Mouse (Mus musculus) MEL (cell line): ENCODE results near the gene Tmem174. TPM values are rescaled to one million over a fixed set of nuclear protein-coding genes. Genes with fewer than 3 reads are reported as not detected.

ENCODE experiments used
- DNase-seq: peaks from one replicate; pipeline ENCODE4 v3.0.0; 2011; ENCODE audit warnings: low read depth, low spot score
- H3K27ac ChIP-seq: 2 replicates; pipeline ENCODE4 v1.5.1; 2012; ENCODE audit warnings: low read depth, mild to moderate bottlenecking, control low read depth, low read length, moderate library complexity; ENCODE audit not compliant: control insufficient read depth
- H3K27me3 ChIP-seq, 2 experiments: fragments of 150-350 bp in 1 of 2; sonication (generic) in 1 of 2; 2 replicates each; pipeline ENCODE4 v1.6.1; 2012; ENCODE audit warnings: low read length in 2 of 2, mild to moderate bottlenecking in 2 of 2, improper control_type of control experiment in 1 of 2, moderate library complexity in 1 of 2; ENCODE audit not compliant: insufficient read depth in 2 of 2, control insufficient read depth in 1 of 2
- H3K36me3 ChIP-seq, 2 experiments: 2 replicates each; pipeline ENCODE4 v1.6.1; 2012 to 2014; ENCODE audit warnings: low read length in 2 of 2, improper control_type of control experiment in 1 of 2, inconsistent platforms in 1 of 2, mild to moderate bottlenecking in 1 of 2; ENCODE audit not compliant: insufficient read depth in 2 of 2, control insufficient read depth in 1 of 2
- H3K4me1 ChIP-seq, 2 experiments: fragments of 150-350 bp in 1 of 2; sonication (generic) in 1 of 2; 2 replicates each; pipeline ENCODE4 v1.6.1; 2012; ENCODE audit warnings: low read length in 2 of 2, improper control_type of control experiment in 1 of 2, mild to moderate bottlenecking in 1 of 2; ENCODE audit not compliant: insufficient read depth in 2 of 2, control insufficient read depth in 1 of 2
- H3K4me3 ChIP-seq, 2 experiments: fragments of 150-350 bp in 1 of 2; sonication (generic) in 1 of 2; 2 replicates each; pipeline ENCODE4 v1.5.1; 2012; ENCODE audit warnings: low read depth in 2 of 2, low read length in 2 of 2, mild to moderate bottlenecking in 2 of 2, moderate library complexity in 2 of 2, control low read depth in 1 of 2, improper control_type of control experiment in 1 of 2; ENCODE audit not compliant: control insufficient read depth in 1 of 2, insufficient read depth in 1 of 2
- H3K79me2 ChIP-seq: 2 replicates; pipeline ENCODE4 v1.6.1; 2012; ENCODE audit warnings: mild to moderate bottlenecking, low read length, moderate library complexity; ENCODE audit not compliant: control insufficient read depth, poor library complexity, insufficient read depth
- H3K9ac ChIP-seq: 2 replicates; pipeline ENCODE4 v1.6.1; 2012; ENCODE audit warnings: low read depth, mild to moderate bottlenecking, control low read depth, low read length, moderate library complexity; ENCODE audit not compliant: control insufficient read depth, poor library complexity, severe bottlenecking
- H3K9me3 ChIP-seq: fragments of 150-350 bp; sonication (generic); replicated peaks from 2 replicates; pipeline ENCODE4 v1.6.1; 2012; ENCODE audit warnings: mild to moderate bottlenecking, low read length, improper control_type of control experiment, moderate library complexity; ENCODE audit not compliant: insufficient read depth
- CHD2 ChIP-seq: IDR thresholded peaks from 2 replicates; pipeline ENCODE4 v1.6.1; 2011; ENCODE audit warnings: low read length, improper control_type of control experiment
- ELF1 ChIP-seq: IDR thresholded peaks from 2 replicates; pipeline ENCODE4 v1.6.1; 2014; ENCODE audit warnings: low read depth, mild to moderate bottlenecking, inconsistent platforms, low read length, improper control_type of control experiment, moderate library complexity
- EP300 ChIP-seq, 2 experiments: IDR thresholded peaks; 2 replicates each; pipeline ENCODE4 v1.6.1; 2011; ENCODE audit warnings: improper control_type of control experiment in 2 of 2, low read length in 2 of 2, low read depth in 1 of 2, mild to moderate bottlenecking in 1 of 2
- MAZ ChIP-seq: IDR thresholded peaks from 2 replicates; pipeline ENCODE4 v1.6.1; 2012; ENCODE audit warnings: low read depth, mild to moderate bottlenecking, inconsistent platforms, low read length, improper control_type of control experiment
- MXI1 ChIP-seq: IDR thresholded peaks from 2 replicates; pipeline ENCODE4 v1.6.1; 2011; ENCODE audit warnings: mild to moderate bottlenecking, low read depth, low read length, improper control_type of control experiment
- MYC ChIP-seq: IDR thresholded peaks from 2 replicates; pipeline ENCODE4 v1.6.1; 2011; ENCODE audit warnings: low read depth, mild to moderate bottlenecking, low read length, improper control_type of control experiment, moderate library complexity
- NELFE ChIP-seq: IDR thresholded peaks from 2 replicates; pipeline ENCODE4 v1.6.1; 2011; ENCODE audit warnings: low read depth, low read length, improper control_type of control experiment
- NRF1 ChIP-seq: IDR thresholded peaks from 2 replicates; pipeline ENCODE4 v1.6.1; 2014; ENCODE audit warnings: low read depth, mild to moderate bottlenecking, inconsistent platforms, low read length, improper control_type of control experiment, moderate library complexity; ENCODE audit not compliant: poor library complexity, insufficient read depth, severe bottlenecking
- POLR2AphosphoS2 ChIP-seq: IDR thresholded peaks from 2 replicates; pipeline ENCODE4 v1.6.1; 2011; ENCODE audit warnings: low read length, improper control_type of control experiment
- RAD21 ChIP-seq: IDR thresholded peaks from 2 replicates; pipeline ENCODE4 v1.6.1; 2011; ENCODE audit warnings: mild to moderate bottlenecking, low read depth, low read length, improper control_type of control experiment
- RCOR1 ChIP-seq: IDR thresholded peaks from 2 replicates; pipeline ENCODE4 v1.6.1; 2012; ENCODE audit warnings: low read depth, mild to moderate bottlenecking, inconsistent platforms, low read length, improper control_type of control experiment
- SIN3A ChIP-seq: IDR thresholded peaks from 2 replicates; pipeline ENCODE4 v1.6.1; 2012; ENCODE audit warnings: low read length, improper control_type of control experiment, inconsistent platforms
- TCF12 ChIP-seq: IDR thresholded peaks from 2 replicates; pipeline ENCODE4 v1.6.1; 2014; ENCODE audit warnings: low read depth, mild to moderate bottlenecking, inconsistent platforms, low read length, improper control_type of control experiment, moderate library complexity
- UBTF ChIP-seq: IDR thresholded peaks from 2 replicates; pipeline ENCODE4 v1.6.1; 2012; ENCODE audit warnings: low read depth, mild to moderate bottlenecking, inconsistent platforms, low read length, improper control_type of control experiment, moderate library complexity, borderline replicate concordance; ENCODE audit not compliant: insufficient read depth
- ZNF384 ChIP-seq: IDR thresholded peaks from 2 replicates; pipeline ENCODE4 v1.6.1; 2012; ENCODE audit warnings: low read depth, mild to moderate bottlenecking, inconsistent platforms, low read length, improper control_type of control experiment
- polyA plus RNA-seq, 2 experiments: library from polyadenylated mRNA; stranded (reverse) in 1 of 2; unstranded in 1 of 2; fragments of >175 nt in 1 of 2; fragments of >200 nt in 1 of 2; gene quantifications; 2 replicates each; pipeline versions ENCODE4 v1.2.1 to v1.2.4; 2012; ENCODE audit warnings: low replicate concordance in 2 of 2, low read depth in 1 of 2; ENCODE audit not compliant: insufficient read length in 2 of 2, insufficient read depth in 1 of 2, missing spikeins in 1 of 2
- total RNA-seq: library from RNA; depleted of rRNA; stranded (reverse); fragments of 300-350 nt; gene quantifications from 2 replicates; pipeline ENCODE4 v1.2.3, GENCODE M21; 2012

The Tmem174 gene
- total and polyA plus RNA-seq, 3 experiments, result not detected

- no peak overlapping the region for H3K9ac ChIP-seq
- H3K79me2 ChIP-seq, result no peaks in the 10 kb centered on the region
- no peak for DNase-seq
- no peaks in the 10 kb centered on the region for H3K4me1 ChIP-seq
- no peaks in the 10 kb centered on the region for H3K27me3 ChIP-seq
- no peak overlapping the region for H3K4me3 ChIP-seq
- H3K27ac ChIP-seq, result no peak overlapping the region
- TF ChIP-seq TCF12 (no peak), UBTF (no peak), MAZ (no peak), SIN3A (no peak), ELF1 (no peak), MXI1 (no peak), MYC (no peak), EP300 (IDR thresholded peaks at IDR 0.05; ENCODE audit: low read depth in 1 of 2, low read length in 2 of 2) (no peak), POLR2AphosphoS2 (no peak), CHD2 (no peak), NRF1 (no peak)
- no peaks in the 10 kb centered on the region for H3K36me3 ChIP-seq
- no peaks in the 10 kb centered on the region for H3K9me3 ChIP-seq
Measured at GRCm38 (mm10) chr13:98622881-98623549, 14.2 kb downstream of the Tmem174 start.

DNA sequence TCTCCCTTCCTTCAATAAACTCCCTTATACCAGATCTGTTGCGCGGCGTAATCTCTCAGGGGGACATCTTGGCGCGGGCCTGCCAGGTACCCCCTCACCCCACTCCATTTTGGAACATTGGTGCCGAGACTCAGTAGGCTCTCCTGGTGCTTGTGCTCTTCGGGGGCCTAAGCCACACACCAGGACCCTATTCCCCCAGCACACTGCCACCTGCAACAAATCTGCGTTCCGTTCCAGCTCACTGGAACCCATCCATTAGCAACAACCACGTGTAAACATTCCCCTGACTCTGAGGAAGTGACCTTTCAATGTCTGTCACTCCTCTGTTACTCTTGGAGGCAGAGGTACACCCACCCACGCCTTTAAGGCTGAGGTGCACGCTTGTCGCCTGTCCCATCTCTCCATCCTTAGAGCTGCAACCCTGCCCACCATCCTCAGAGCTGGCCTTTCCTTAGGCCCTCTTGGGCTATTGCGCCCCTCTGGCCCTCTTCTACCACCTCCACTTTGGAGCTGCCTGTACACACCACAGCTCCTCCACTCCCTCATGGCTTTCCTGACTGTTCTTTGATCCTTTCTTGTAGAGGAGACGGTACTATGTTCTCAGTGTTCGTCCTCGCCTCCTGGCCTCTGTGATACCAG, 19.7 kb downstream of the Tmem174 start:
- Histone ChIP-seq H3K4me3 (no peak overlapping the region), H3K4me1 (no peaks in the 10 kb centered on the region), H3K9ac (no peak overlapping the region), H3K36me3 (no peaks in the 10 kb centered on the region), H3K79me2 (no peaks in the 10 kb centered on the region), H3K9me3 (no peaks in the 10 kb centered on the region), H3K27me3 (no peaks in the 10 kb centered on the region), H3K27ac (no peak overlapping the region)
- DNase-seq, result no peak
- TF ChIP-seq ZNF384, result no peak
- no peak for TF ChIP-seq ELF1

DNA sequence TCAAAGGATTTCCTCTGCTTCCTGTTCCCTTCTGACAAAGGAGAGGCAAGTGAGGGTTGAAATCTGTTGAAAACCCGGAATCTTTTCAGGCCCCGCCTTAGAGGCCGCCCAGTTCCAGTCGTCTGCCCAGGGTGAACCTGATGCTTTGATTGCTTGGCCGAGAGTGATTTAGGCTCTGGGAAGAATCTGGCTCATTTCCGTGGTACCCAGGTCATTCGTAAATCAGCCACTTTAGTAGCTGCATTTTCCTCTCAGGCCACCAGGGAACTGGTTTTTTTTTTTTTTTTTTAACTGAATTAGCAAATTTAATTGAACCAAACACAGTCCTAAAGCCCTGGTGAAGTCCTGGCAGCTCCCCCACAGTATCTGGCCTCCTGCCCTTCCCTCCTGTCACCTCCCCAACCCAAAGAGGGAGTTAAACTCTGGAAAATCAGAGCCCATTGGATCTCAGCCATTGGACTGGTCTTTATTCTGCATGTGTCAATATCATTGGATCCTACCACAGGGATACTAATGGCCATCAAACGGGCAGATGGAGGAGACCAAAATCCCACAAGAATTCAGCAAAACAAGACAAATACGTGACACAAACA, 29.2 kb downstream of the Tmem174 start:
- no peaks in the 10 kb centered on the region for H3K9me3 ChIP-seq

More for the DNA sequence above, 29.2 kb downstream of the Tmem174 start:
- no peak overlapping the region for H3K4me3 ChIP-seq
- H3K27me3 ChIP-seq, result no peaks in the 10 kb centered on the region
- no peak for DNase-seq
- H3K27ac ChIP-seq, result no peak overlapping the region
- no peaks in the 10 kb centered on the region for H3K36me3 ChIP-seq
- no peak overlapping the region for H3K9ac ChIP-seq
- TF ChIP-seq RAD21, result no peak
- TF ChIP-seq NELFE, result no peak
- no peak for TF ChIP-seq RCOR1
- no peaks in the 10 kb centered on the region for H3K4me1 ChIP-seq
- no peaks in the 10 kb centered on the region for H3K79me2 ChIP-seq
